22 mouse cellular contexts compared by ENCODE assay signal in the genomic region with DNA sequence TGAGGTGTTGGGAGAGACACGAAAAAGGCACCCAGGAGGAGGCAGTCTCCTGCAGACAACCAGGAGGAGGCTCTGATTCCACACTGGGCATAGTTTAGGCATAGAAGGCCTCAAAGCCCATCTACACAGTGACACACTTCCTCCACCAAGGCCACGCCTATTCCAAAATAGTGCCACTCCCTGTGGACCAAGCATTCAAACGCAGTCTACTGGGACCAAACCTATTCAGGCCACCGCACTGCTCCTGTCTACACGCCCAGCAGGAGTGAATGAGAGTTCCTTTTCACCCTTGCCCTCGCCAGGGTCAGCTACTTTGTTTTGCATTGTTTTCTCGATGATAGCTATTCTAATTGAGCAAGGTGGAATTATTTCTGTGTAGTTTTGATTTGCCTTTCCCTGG.
DNase-seq lines count a peak whose midpoint lies in the region; ATAC-seq and TF ChIP-seq lines count a peak whose summit lies in the region.
"Had no signal": no experiment of that assay in that cellular context is flagged by ENCODE, and none has a peak within 500 bp of the region (broad histone marks: within the 10 kb centered on the region; RNA-seq: fewer than 3 reads in every experiment).

No protein-coding gene starts in this region.

- 0 out of 2 replicates have a peak, but pooled peaks have one; percentile 48 for TF ChIP-seq EP300 in ES-Bruce4 (IDR thresholded peaks at IDR 0.05; ENCODE audit: insufficient read depth, low read depth, low read length)

- no peaks in the 10 kb centered on the region for H3K36me3 ChIP-seq in ES-Bruce4 (ENCODE audit: control insufficient read depth, insufficient read depth, low read length, poor library complexity, severe bottlenecking)
- H3K36me3 ChIP-seq in ES-E14 (ENCODE audit: control insufficient read depth, insufficient read depth, low read length, poor library complexity, severe bottlenecking) = no peaks in the 10 kb centered on the region
- no peaks in the 10 kb centered on the region for H3K36me3 ChIP-seq in midbrain, embryonic 16.5 days (ENCODE audit: control insufficient read depth, insufficient read depth, low read length)
- H3K36me3 ChIP-seq: embryonic facial prominence, embryonic 13.5 days; embryonic facial prominence, embryonic 15.5 days; forebrain, embryonic 10.5 days; forebrain, embryonic 12.5 days had no signal

- H3K9ac ChIP-seq in ES-Bruce4 (ENCODE audit: low read depth, poor library complexity, severe bottlenecking) = no peak overlapping the region
- no peak overlapping the region for H3K9ac ChIP-seq in ES-E14 (ENCODE audit: insufficient read depth, low read depth, low read length, poor library complexity, severe bottlenecking)
- no peak overlapping the region for H3K9ac ChIP-seq in midbrain, embryonic 16.5 days (ENCODE audit: low read depth, low read length)
- H3K9ac ChIP-seq: embryonic facial prominence, embryonic 13.5 days; embryonic facial prominence, embryonic 15.5 days; forebrain, embryonic 12.5 days; forebrain, postnatal 0 days had no signal

- DNase-seq in ES-E14 (ENCODE audit: low read depth, low spot score) (peak; percentile 31), WW6 (ENCODE audit: low read depth, low spot score) (peak; percentile 4)
- no peak for DNase-seq in embryo, embryonic 11 days
- no peak for DNase-seq in gastrocnemius, postnatal 25 days
- DNase-seq: adrenal gland, adult 2 months; adrenal gland, postnatal 10 days; adrenal gland, postnatal 25 days; cerebellum, adult 11-12 months; cerebellum, adult 2 months; cerebellum, adult 9-10 months; cerebellum, postnatal 10 days; cerebellum, postnatal 25 days; forebrain, postnatal 0 days had no signal

- H3K9me3 ChIP-seq in ES-Bruce4 (replicated peaks; ENCODE audit: control insufficient read depth, insufficient read depth, low read length, poor library complexity, severe bottlenecking) = no peaks in the 10 kb centered on the region
- no peaks in the 10 kb centered on the region for H3K9me3 ChIP-seq in ES-E14 (ENCODE audit: control insufficient read depth, insufficient read depth, low read depth, low read length)
- H3K9me3 ChIP-seq in midbrain, embryonic 16.5 days (replicated peaks; ENCODE audit: control insufficient read depth, low read length, poor library complexity, severe bottlenecking) = no peaks in the 10 kb centered on the region
- H3K9me3 ChIP-seq: embryonic facial prominence, embryonic 13.5 days; embryonic facial prominence, embryonic 15.5 days; forebrain, embryonic 10.5 days; forebrain, embryonic 12.5 days had no signal

- no peak for TF ChIP-seq POLR2A in ES-Bruce4 (IDR thresholded peaks at IDR 0.05; ENCODE audit: insufficient read depth, low read length)

- ATAC-seq in midbrain, embryonic 16.5 days = no peak
- no peak for ATAC-seq in cerebellum, adult (ENCODE audit: insufficient number of reproducible peaks, low FRiP score, low TSS enrichment)
- ATAC-seq: forebrain, embryonic 14.5 days; forebrain, postnatal 0 days had no signal

- H3K4me1 ChIP-seq in ES-Bruce4 (ENCODE audit: control insufficient read depth, insufficient read depth, low read length) (peaks cover 4% of the 10 kb centered on the region), ES-E14 (ENCODE audit: control insufficient read depth in 2 of 2, insufficient read depth in 2 of 2, low read length in 2 of 2, poor library complexity in 1 of 2) (peaks cover 3 to 6% of the 10 kb centered on the region in 2 experiments; a peak in 2 of 4 replicates)
- no peaks in the 10 kb centered on the region for H3K4me1 ChIP-seq in midbrain, embryonic 16.5 days (ENCODE audit: control insufficient read depth, insufficient read depth, low read length)
- H3K4me1 ChIP-seq: embryonic facial prominence, embryonic 13.5 days; embryonic facial prominence, embryonic 15.5 days; forebrain, embryonic 12.5 days had no signal

- H3K27me3 ChIP-seq in ES-Bruce4 (ENCODE audit: control insufficient read depth, insufficient read depth, low read length, poor library complexity, severe bottlenecking) = no peaks in the 10 kb centered on the region
- no peaks in the 10 kb centered on the region for H3K27me3 ChIP-seq in midbrain, embryonic 16.5 days (ENCODE audit: control insufficient read depth, insufficient read depth, low read depth, low read length)
- H3K27me3 ChIP-seq: embryonic facial prominence, embryonic 13.5 days; embryonic facial prominence, embryonic 15.5 days; forebrain, embryonic 12.5 days had no signal

- H3K4me2 ChIP-seq in midbrain, embryonic 16.5 days (ENCODE audit: low read length) = no peak overlapping the region
- H3K4me2 ChIP-seq: embryonic facial prominence, embryonic 13.5 days; embryonic facial prominence, embryonic 15.5 days; forebrain, embryonic 12.5 days had no signal

- no peak for TF ChIP-seq CTCF in ES-Bruce4 (IDR thresholded peaks at IDR 0.05; ENCODE audit: low read depth, low read length)

- no peak overlapping the region for H3K27ac ChIP-seq in ES-Bruce4 (ENCODE audit: insufficient read depth, low read length)
- H3K27ac ChIP-seq in ES-E14 (ENCODE audit: insufficient read depth, low read depth, low read length, poor library complexity, severe bottlenecking) = no peak overlapping the region
- H3K27ac ChIP-seq in midbrain, embryonic 16.5 days (ENCODE audit: low read length) = no peak overlapping the region
- H3K27ac ChIP-seq: embryonic facial prominence, embryonic 13.5 days; embryonic facial prominence, embryonic 15.5 days; forebrain, embryonic 10.5 days; forebrain, embryonic 12.5 days had no signal

- in situ Hi-C loops in ES-E14 (cut with MboI; ENCODE audit: low sequenced_read_pairs in 2 of 2, unreplicated experiment in 2 of 2) = no loop called here

- H3K4me3 ChIP-seq in ES-Bruce4 (ENCODE audit: low read depth, low read length) (no peak overlapping the region), ES-E14 (ENCODE audit: insufficient read depth in 1 of 2, low read depth in 1 of 2, low read length in 2 of 2, poor library complexity in 1 of 2, severe bottlenecking in 1 of 2) (no peak overlapping the region)
- H3K4me3 ChIP-seq in midbrain, embryonic 16.5 days (ENCODE audit: low read depth, low read length) = no peak overlapping the region
- H3K4me3 ChIP-seq: embryonic facial prominence, embryonic 13.5 days; embryonic facial prominence, embryonic 15.5 days; erythroblast, embryonic 14.5 days; forebrain, embryonic 10.5 days; forebrain, embryonic 12.5 days had no signal

- 40% methylated on average over 7 of the region's 7 CpGs for WGBS in midbrain, embryonic 16.5 days

TF ChIP-seq in ES-E14, 5 proteins besides CTCF, POLR2A, EP300 and RAD21:
- TF ChIP-seq ZC3H11A (IDR thresholded peaks at IDR 0.05; ENCODE audit: borderline replicate concordance, low read depth, low read length) (no peak), CHD2 (IDR thresholded peaks at IDR 0.05; ENCODE audit: low read depth, low read length) (no peak), HCFC1 (IDR thresholded peaks at IDR 0.05; ENCODE audit: borderline replicate concordance, insufficient read depth, low read length) (no peak), MAFK (IDR thresholded peaks at IDR 0.05; ENCODE audit: insufficient read depth, low read depth, low read length) (no peak), ZNF384 (IDR thresholded peaks at IDR 0.05; ENCODE audit: low read depth, low read length) (no peak)

Comparison
In these comparisons a context has a peak if more than half of its experiments do, and no peak if none do; other contexts are left out.
1. DNase-seq: peak in ES-E14 (single experiment) and WW6 (single experiment); none in embryo, embryonic 11 days (single experiment) and gastrocnemius, postnatal 25 days (single experiment).